Mouse (Mus musculus): ENCODE results near the gene Hivep3.

Hivep3 gene

GRCm38 (mm10) chr4:119873935-119874334, 140.4 kb downstream of the Hivep3 start:
- DNase-seq (ENCODE audit: low read depth) = no peak

GRCm38 (mm10) chr4:119875592-119875991, 142.0 kb downstream of the Hivep3 start:
- no peak for DNase-seq (ENCODE audit: low read depth)

GRCm38 (mm10) chr4:119876535-119877160, 143.1 kb downstream of the Hivep3 start:
- no peak for DNase-seq (ENCODE audit: low read depth)

GRCm38 (mm10) chr4:119878218-119878617, 144.6 kb downstream of the Hivep3 start:
- DNase-seq (ENCODE audit: low read depth) = no peak

- DNase-seq (ENCODE audit: low read depth) = no peak
Observed at GRCm38 (mm10) chr4:119879671-119880070, 146.1 kb downstream of the Hivep3 start.

- no peak for DNase-seq (ENCODE audit: low read depth)
Observed at GRCm38 (mm10) chr4:119880270-119880669, 146.7 kb downstream of the Hivep3 start.

GRCm38 (mm10) chr4:119881292-119881691, 147.7 kb downstream of the Hivep3 start:
- no peak for DNase-seq (ENCODE audit: low read depth)

- DNase-seq (ENCODE audit: low read depth) = no peak
Observed at GRCm38 (mm10) chr4:119882401-119882800, 148.8 kb downstream of the Hivep3 start.

GRCm38 (mm10) chr4:119882814-119883213, 149.2 kb downstream of the Hivep3 start:
- DNase-seq (ENCODE audit: low read depth) = no peak

- DNase-seq (ENCODE audit: low read depth) = no peak
Observed at GRCm38 (mm10) chr4:119886621-119887020, 153.0 kb downstream of the Hivep3 start.

GRCm38 (mm10) chr4:119887523-119888177, 154.1 kb downstream of the Hivep3 start:
- DNase-seq (ENCODE audit: low read depth) = no peak

- no peak for DNase-seq (ENCODE audit: low read depth)
Observed at GRCm38 (mm10) chr4:119889760-119890159, 156.2 kb downstream of the Hivep3 start.

- DNase-seq (ENCODE audit: low read depth) = no peak
Observed at GRCm38 (mm10) chr4:119893255-119893779, 159.7 kb downstream of the Hivep3 start.

GRCm38 (mm10) chr4:119894797-119895458, 161.3 kb downstream of the Hivep3 start:
- DNase-seq (ENCODE audit: low read depth) = no peak

GRCm38 (mm10) chr4:119895504-119895903, 161.9 kb downstream of the Hivep3 start:
- no peak for DNase-seq (ENCODE audit: low read depth)

GRCm38 (mm10) chr4:119896572-119896971, 163.0 kb downstream of the Hivep3 start:
- DNase-seq (ENCODE audit: low read depth) = no peak

- DNase-seq (ENCODE audit: low read depth) = no peak
Observed at GRCm38 (mm10) chr4:119897054-119897855, 163.7 kb downstream of the Hivep3 start.

- DNase-seq (ENCODE audit: low read depth) = no peak
Observed at GRCm38 (mm10) chr4:119901556-119902491, 168.2 kb downstream of the Hivep3 start.

- DNase-seq (ENCODE audit: low read depth) = no peak
Observed at GRCm38 (mm10) chr4:119903328-119903727, 169.7 kb downstream of the Hivep3 start.

- DNase-seq (ENCODE audit: low read depth) = no peak
Observed at GRCm38 (mm10) chr4:119903806-119904205, 170.2 kb downstream of the Hivep3 start.

GRCm38 (mm10) chr4:119904296-119904695, 170.7 kb downstream of the Hivep3 start:
- DNase-seq (ENCODE audit: low read depth) = no peak
